Mouse (Mus musculus) embryonic facial prominence, embryonic 11.5 days (tissue): ENCODE measurements at regions not wholly inside any gene's neighbourhood (a gene's known extent, or its start where the extent isn't known, plus 50 kb on each side); places are given as distances from the start of the nearest gene placed in this dataset.

Source experiments
- ATAC-seq: fragments of 200-750 bp; cut with Nextera tagmentation; replicated peaks from 2 replicates; pipeline ENCODE4 v1.8.0; 2017; ENCODE audit warnings: low read depth; ENCODE audit not compliant: insufficient number of reproducible peaks, low FRiP score, low TSS enrichment
- DNase-seq: peaks from one replicate; pipeline ENCODE4 v3.0.0-alpha.2; 2015; ENCODE audit warnings: low spot score
- H3K27ac ChIP-seq: fragments of 300-500 bp; sonication (generic); replicated peaks from 2 replicates; pipeline ENCODE4 v1.5.1; 2014; ENCODE audit warnings: mild to moderate bottlenecking, low read depth, low read length, control low read depth
- H3K27me3 ChIP-seq: fragments of 300-500 bp; sonication (generic); 2 replicates; pipeline ENCODE4 v1.6.1; 2014; ENCODE audit warnings: mild to moderate bottlenecking, low read length, moderate library complexity, mixed read lengths; ENCODE audit not compliant: control insufficient read depth, insufficient read depth
- H3K36me3 ChIP-seq: fragments of 300-500 bp; sonication (generic); replicated peaks from 2 replicates; pipeline ENCODE4 v1.6.1; 2014; ENCODE audit warnings: low read depth, mild to moderate bottlenecking, low read length, moderate library complexity, mixed read lengths; ENCODE audit not compliant: control insufficient read depth, insufficient read depth
- H3K4me1 ChIP-seq: fragments of 300-500 bp; sonication (generic); 2 replicates; pipeline ENCODE4 v1.6.1; 2014; ENCODE audit warnings: low read length, mixed read lengths; ENCODE audit not compliant: control insufficient read depth, insufficient read depth
- H3K4me2 ChIP-seq: fragments of 300-500 bp; sonication (generic); 2 replicates; pipeline ENCODE4 v1.6.1; 2014; ENCODE audit warnings: low read depth, mild to moderate bottlenecking, control low read depth, low read length, moderate library complexity
- H3K4me3 ChIP-seq: fragments of 300-500 bp; sonication (generic); 2 replicates; pipeline ENCODE4 v1.5.1; 2014; ENCODE audit warnings: low read depth, low read length, control low read depth
- H3K9ac ChIP-seq: fragments of 300-500 bp; sonication (generic); replicated peaks from 2 replicates; pipeline ENCODE4 v1.6.1; 2014; ENCODE audit warnings: mild to moderate bottlenecking, control low read depth, low read length
- H3K9me3 ChIP-seq: fragments of 300-500 bp; sonication (generic); replicated peaks from 2 replicates; pipeline ENCODE4 v1.6.1; 2016; ENCODE audit warnings: mild to moderate bottlenecking, low read length, inconsistent platforms, mixed read lengths; ENCODE audit not compliant: control insufficient read depth
- WGBS: fragments of 180-500 bp; shearing (Covaris S2); extraction: QIAGEN DNeasy Blood & Tissue Kit; methylation state at CpG from one replicate; pipeline ENCODE4 v1.1.7; 2014; 5-methylcytosine and 5-hydroxymethylcytosine counted together

- Histone ChIP-seq H3K4me1 (no peaks in the 10 kb centered on the region), H3K9ac (no peak overlapping the region), H3K27ac (no peak overlapping the region), H3K27me3 (no peaks in the 10 kb centered on the region), H3K36me3 (no peaks in the 10 kb centered on the region), H3K4me2 (no peak overlapping the region), H3K9me3 (no peaks in the 10 kb centered on the region), H3K4me3 (no peak overlapping the region)
- DNase-seq (no peak), ATAC-seq (no peak)
- WGBS = 76% methylated on average over 6 of the region's 6 CpGs
Observed at GRCm38 (mm10) chr7:68686396-68687139, 62.5 kb downstream of the Arrdc4 start.

- Histone ChIP-seq H3K36me3 (no peaks in the 10 kb centered on the region), H3K27ac (no peak overlapping the region), H3K27me3 (no peaks in the 10 kb centered on the region), H3K9me3 (no peaks in the 10 kb centered on the region), H3K4me3 (no peak overlapping the region), H3K9ac (no peak overlapping the region), H3K4me2 (no peak overlapping the region), H3K4me1 (no peaks in the 10 kb centered on the region)
- 72% methylated on average over 5 of the region's 5 CpGs for WGBS
- ATAC-seq = no peak
- DNase-seq = no peak
Observed at GRCm38 (mm10) chr7:68682929-68683643, 66.0 kb downstream of the Arrdc4 start.

- Histone ChIP-seq H3K4me3 (no peak overlapping the region), H3K9ac (no peak overlapping the region), H3K27me3 (no peaks in the 10 kb centered on the region), H3K36me3 (no peaks in the 10 kb centered on the region), H3K27ac (no peak overlapping the region), H3K9me3 (no peaks in the 10 kb centered on the region), H3K4me2 (no peak overlapping the region), H3K4me1 (no peaks in the 10 kb centered on the region)
- ATAC-seq (no peak), DNase-seq (no peak)
- WGBS = 62% methylated on average over 6 of the region's 6 CpGs
Observed at GRCm38 (mm10) chr7:68682318-68682728, 66.7 kb downstream of the Arrdc4 start.

GRCm38 (mm10) chr7:68679770-68680169 is 69.3 kb downstream of the Arrdc4 start:
- Histone ChIP-seq H3K4me3 (no peak overlapping the region), H3K9ac (no peak overlapping the region), H3K4me2 (no peak overlapping the region), H3K4me1 (no peaks in the 10 kb centered on the region), H3K27ac (no peak overlapping the region), H3K27me3 (no peaks in the 10 kb centered on the region), H3K9me3 (no peaks in the 10 kb centered on the region), H3K36me3 (no peaks in the 10 kb centered on the region)
- no peak for DNase-seq
- 87% methylated on average over 3 of the region's 3 CpGs for WGBS
- ATAC-seq = no peak

GRCm38 (mm10) chr7:68667790-68668732 is 81.0 kb downstream of the Arrdc4 start:
- ATAC-seq = no peak
- no peak overlapping the region for H3K4me2 ChIP-seq
- no peaks in the 10 kb centered on the region for H3K27me3 ChIP-seq
- 70% methylated on average over 12 of the region's 12 CpGs for WGBS
- no peak overlapping the region for H3K27ac ChIP-seq
- DNase-seq = peak; percentile 3
- H3K9ac ChIP-seq = no peak overlapping the region
- H3K4me1 ChIP-seq = no peaks in the 10 kb centered on the region
- no peaks in the 10 kb centered on the region for H3K36me3 ChIP-seq
- H3K9me3 ChIP-seq = no peaks in the 10 kb centered on the region
- H3K4me3 ChIP-seq = no peak overlapping the region

- H3K9me3 ChIP-seq = no peaks in the 10 kb centered on the region
- no peaks in the 10 kb centered on the region for H3K4me1 ChIP-seq
- H3K9ac ChIP-seq = no peak overlapping the region
- DNase-seq (peak; percentile 27), ATAC-seq (no peak)
- whole genome bisulfite sequencing = 57% methylated on average over 4 of the region's 4 CpGs
- no peaks in the 10 kb centered on the region for H3K36me3 ChIP-seq
- H3K27ac ChIP-seq = no peak overlapping the region
- no peak overlapping the region for H3K4me2 ChIP-seq
- H3K27me3 ChIP-seq = no peaks in the 10 kb centered on the region
- H3K4me3 ChIP-seq = no peak overlapping the region
Observed at GRCm38 (mm10) chr7:68667215-68667614, 81.8 kb downstream of the Arrdc4 start.

- no peak for ATAC-seq
- Histone ChIP-seq H3K4me2 (no peak overlapping the region), H3K4me1 (no peaks in the 10 kb centered on the region), H3K9ac (no peak overlapping the region), H3K36me3 (no peaks in the 10 kb centered on the region), H3K4me3 (no peak overlapping the region), H3K27ac (no peak overlapping the region), H3K9me3 (no peaks in the 10 kb centered on the region), H3K27me3 (no peaks in the 10 kb centered on the region)
- no peak for DNase-seq
Observed at GRCm38 (mm10) chr7:68656354-68656753, 92.7 kb downstream of the Arrdc4 start.
